Mouse (Mus musculus) hindbrain, embryonic 13.5 days (tissue): ENCODE measurements around the gene Capn1. TPM values are rescaled to one million over a fixed set of nuclear protein-coding genes. Genes with fewer than 3 reads are reported as not detected.
A peak's percentile ranks its signal among the peaks of the same experiment; 100 is the strongest.

Source experiments
- ATAC-seq: fragments of 200-750 bp; cut with Nextera tagmentation; 2 replicates; pipeline ENCODE4 v1.8.0; 2017; ENCODE audit warnings: moderate TSS enrichment; ENCODE audit not compliant: low FRiP score
- H3K27ac ChIP-seq: fragments of 300-500 bp; sonication (generic); 2 replicates; pipeline ENCODE4 v1.5.1; 2015; ENCODE audit warnings: inconsistent platforms, mild to moderate bottlenecking, moderate library complexity
- H3K27me3 ChIP-seq: fragments of 300-500 bp; sonication (generic); 2 replicates; pipeline ENCODE4 v1.6.1; 2015; ENCODE audit warnings: mild to moderate bottlenecking, inconsistent platforms
- H3K36me3 ChIP-seq: fragments of 300-500 bp; sonication (generic); 2 replicates; pipeline ENCODE4 v1.6.1; 2015; ENCODE audit warnings: mild to moderate bottlenecking, inconsistent platforms
- H3K4me1 ChIP-seq: fragments of 300-500 bp; sonication (generic); replicated peaks from 2 replicates; pipeline ENCODE4 v1.6.1; 2015; ENCODE audit warnings: inconsistent platforms
- H3K4me2 ChIP-seq: fragments of 300-500 bp; sonication (generic); 2 replicates; pipeline ENCODE4 v1.6.1; 2015; ENCODE audit warnings: inconsistent platforms, mild to moderate bottlenecking, moderate library complexity
- H3K4me3 ChIP-seq: fragments of 300-500 bp; sonication (generic); 2 replicates; pipeline ENCODE4 v1.5.1; 2015; ENCODE audit warnings: mild to moderate bottlenecking, inconsistent platforms
- H3K9ac ChIP-seq: fragments of 300-500 bp; sonication (generic); 2 replicates; pipeline ENCODE4 v1.6.1; 2015; ENCODE audit warnings: mild to moderate bottlenecking, inconsistent platforms
- H3K9me3 ChIP-seq: fragments of 300-500 bp; sonication (generic); 2 replicates; pipeline ENCODE4 v1.6.1; 2016; ENCODE audit warnings: inconsistent platforms
- WGBS: fragments of 180-500 bp; shearing (Covaris S2); methylation state at CpG from one replicate; pipeline ENCODE4 v1.1.7; 2015; 5-methylcytosine and 5-hydroxymethylcytosine counted together
- polyA plus RNA-seq: library from polyadenylated mRNA; unstranded; fragments of >200 nt; fragmentation: Nextera tagmentation; extraction: Ambion mirVana; gene quantifications from 2 replicates; pipeline ENCODE4 v1.2.1, GENCODE M21; 2015

The Capn1 gene
- polyA plus RNA-seq, 1 experiment from 2014 or later = 3.3 TPM

DNA sequence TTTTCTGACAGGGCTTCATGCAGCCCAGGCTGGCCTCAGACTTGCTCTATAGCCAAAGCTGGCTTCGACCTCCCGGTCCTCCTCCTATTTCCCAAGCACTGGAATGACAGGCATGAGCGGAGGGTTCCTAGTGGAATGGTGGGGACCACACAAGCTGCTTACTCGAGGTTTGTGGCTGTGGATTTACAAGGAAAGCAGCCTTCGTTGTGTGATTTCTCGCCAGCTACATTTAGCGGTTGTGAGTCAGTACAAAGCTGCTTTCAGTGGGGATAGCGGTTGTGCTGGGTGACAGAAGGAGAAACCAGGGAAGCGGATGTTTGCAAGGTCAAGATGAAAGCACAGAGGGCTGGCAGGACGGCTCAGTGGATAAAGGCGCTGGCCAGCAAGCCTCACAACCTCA is 10.2 kb downstream of the Capn1 start:
- no peak for ATAC-seq
- Histone ChIP-seq H3K4me2 (no peak overlapping the region), H3K9me3 (no peaks in the 10 kb centered on the region)

DNA sequence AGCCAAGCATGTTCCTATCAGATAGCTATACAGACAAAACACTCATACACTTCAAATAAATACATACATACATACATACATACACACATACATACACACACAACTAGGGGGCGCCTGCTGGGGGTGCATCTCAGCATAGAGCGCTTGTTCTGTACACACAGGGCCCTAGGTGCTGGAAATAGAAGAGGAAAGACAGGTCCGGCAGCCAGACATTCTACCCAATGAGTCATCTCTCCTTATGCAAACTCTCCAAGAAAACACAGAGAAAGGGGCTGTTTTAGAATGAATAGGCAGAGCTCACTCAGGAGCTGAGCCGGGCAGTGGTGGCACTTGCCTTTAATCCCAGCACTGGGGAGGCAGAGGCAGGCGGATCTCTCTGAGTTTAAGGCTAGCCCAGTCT is 15.7 kb downstream of the Capn1 start:
- no peak overlapping the region for H3K9ac ChIP-seq
- H3K9me3 ChIP-seq = no peaks in the 10 kb centered on the region
- H3K4me2 ChIP-seq = no peak overlapping the region
- H3K36me3 ChIP-seq = no peaks in the 10 kb centered on the region
- no peak overlapping the region for H3K27ac ChIP-seq
- H3K4me1 ChIP-seq = no peaks in the 10 kb centered on the region
- no peak for ATAC-seq
- 82% methylated on average over 5 of the region's 5 CpGs for WGBS
- 0 out of 2 replicates have a peak, but pooled peaks cover 2% of the 10 kb centered on the region for H3K27me3 ChIP-seq
- no peak overlapping the region for H3K4me3 ChIP-seq

More for the DNA sequence above, 10.2 kb downstream of the Capn1 start:
- 0 out of 2 replicates have a peak overlapping the region, but pooled peaks have one; percentile 43 for H3K9ac ChIP-seq
- H3K27ac ChIP-seq = no peak overlapping the region
- H3K4me1 ChIP-seq = no peaks in the 10 kb centered on the region
- no peaks in the 10 kb centered on the region for H3K36me3 ChIP-seq
- no peak overlapping the region for H3K4me3 ChIP-seq
- H3K27me3 ChIP-seq = no peaks in the 10 kb centered on the region
- WGBS = 63% methylated on average over 11 of the region's 11 CpGs

DNA sequence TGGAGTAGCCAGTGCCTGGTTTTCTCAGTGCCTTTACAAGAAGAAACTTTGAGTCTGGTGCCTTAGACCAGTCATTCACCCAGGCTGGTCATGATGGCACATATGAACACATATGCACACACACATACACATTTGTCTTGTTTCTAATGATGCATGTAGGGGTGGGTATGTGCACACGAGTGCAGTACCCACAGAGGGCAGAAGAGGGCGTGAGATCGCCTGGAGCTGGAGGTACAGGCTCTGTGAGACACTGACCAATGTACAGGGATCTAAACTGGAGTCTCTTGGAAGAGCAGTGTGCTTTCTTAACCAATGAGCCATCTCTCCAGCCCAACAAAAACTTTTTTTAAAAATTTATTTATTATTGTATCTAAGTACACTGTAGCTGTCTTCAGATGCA is 17.5 kb downstream of the Capn1 start:
- 86% methylated on average over 3 of the region's 3 CpGs for WGBS
- H3K4me1 ChIP-seq = no peaks in the 10 kb centered on the region
- 0 out of 2 replicates have a peak, but pooled peaks cover 2% of the 10 kb centered on the region for H3K27me3 ChIP-seq
- H3K36me3 ChIP-seq = no peaks in the 10 kb centered on the region
- H3K9ac ChIP-seq = no peak overlapping the region
- no peak overlapping the region for H3K4me3 ChIP-seq
- no peaks in the 10 kb centered on the region for H3K9me3 ChIP-seq
- no peak overlapping the region for H3K27ac ChIP-seq
- ATAC-seq = no peak
- no peak overlapping the region for H3K4me2 ChIP-seq

DNA sequence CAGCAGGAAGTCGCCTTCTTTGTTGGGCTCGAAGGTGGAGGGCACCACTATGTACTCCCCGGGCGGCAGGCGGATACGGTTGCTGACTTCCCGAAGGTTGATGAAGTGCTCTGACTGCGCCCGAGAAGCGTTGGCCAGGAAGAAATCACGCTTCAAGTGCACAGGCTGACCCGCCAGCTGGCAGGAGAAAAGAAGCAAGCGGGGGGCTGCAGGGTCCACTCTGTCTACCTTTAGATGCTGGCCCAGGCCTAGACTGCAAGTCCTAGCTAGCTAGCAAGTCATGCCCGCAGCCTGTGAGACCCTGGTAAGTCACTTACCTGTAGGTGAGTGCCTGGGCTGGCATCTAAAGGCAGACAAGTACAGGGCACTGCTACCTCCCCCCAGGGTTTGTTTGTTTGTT is 21.0 kb downstream of the Capn1 start:
- 0 out of 2 replicates have a peak, but pooled peaks cover 2% of the 10 kb centered on the region for H3K27me3 ChIP-seq
- WGBS = 82% methylated on average over 14 of the region's 14 CpGs
- no peak for ATAC-seq
- H3K4me2 ChIP-seq = no peak overlapping the region
- H3K9ac ChIP-seq = no peak overlapping the region
- no peaks in the 10 kb centered on the region for H3K9me3 ChIP-seq
- no peak overlapping the region for H3K4me3 ChIP-seq
- no peaks in the 10 kb centered on the region for H3K4me1 ChIP-seq
- H3K36me3 ChIP-seq = no peaks in the 10 kb centered on the region
- no peak overlapping the region for H3K27ac ChIP-seq

DNA sequence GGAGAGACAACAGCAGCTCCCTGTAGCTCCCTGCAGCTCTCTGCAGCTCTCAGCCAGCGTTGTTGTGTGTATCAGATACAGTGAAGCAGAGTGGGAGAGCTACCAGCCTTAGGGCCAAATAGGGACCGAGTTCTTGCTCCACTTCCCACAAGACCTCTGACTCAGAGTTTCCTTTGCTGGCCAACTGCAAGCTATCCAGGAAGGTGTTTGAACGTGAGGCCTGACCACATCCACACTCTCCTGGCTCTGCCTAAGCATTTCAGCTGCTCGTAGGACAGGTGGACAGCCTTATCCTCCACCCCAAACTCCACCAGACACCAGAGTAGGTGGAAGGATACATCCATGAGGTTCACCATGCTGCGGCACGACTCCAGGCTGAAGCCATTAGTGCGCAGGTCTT is 23.7 kb downstream of the Capn1 start:
- no peaks in the 10 kb centered on the region for H3K27me3 ChIP-seq
- peaks cover 9% of the 10 kb centered on the region for H3K4me1 ChIP-seq
- no peaks in the 10 kb centered on the region for H3K9me3 ChIP-seq
- no peak overlapping the region for H3K4me3 ChIP-seq
- 85% methylated on average over 7 of the region's 7 CpGs for WGBS
- no peak overlapping the region for H3K27ac ChIP-seq
- no peaks in the 10 kb centered on the region for H3K36me3 ChIP-seq
- H3K9ac ChIP-seq = no peak overlapping the region
- H3K4me2 ChIP-seq = no peak overlapping the region
- no peak for ATAC-seq

DNA sequence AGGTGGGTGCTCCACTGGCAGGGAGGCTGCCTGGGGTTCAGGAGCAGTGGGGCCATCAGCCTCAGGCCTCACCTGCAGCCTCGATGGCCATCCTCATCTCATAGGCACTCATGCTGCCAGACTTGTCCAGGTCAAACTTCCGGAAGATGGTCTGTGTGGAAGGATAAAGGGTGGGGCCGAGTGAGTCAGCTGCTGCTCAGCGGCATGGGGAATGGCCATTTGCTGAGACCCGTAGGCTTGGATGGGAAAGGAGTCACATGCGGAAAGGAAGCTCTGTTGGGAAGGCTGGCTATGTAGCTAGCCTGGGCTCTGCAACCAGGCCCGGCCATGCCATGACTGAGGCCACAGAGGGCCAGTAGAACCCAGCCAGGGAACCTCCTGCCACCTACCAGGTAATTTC is 24.2 kb downstream of the Capn1 start:
- Histone ChIP-seq H3K27me3 (no peaks in the 10 kb centered on the region), H3K9ac (no peak overlapping the region), H3K4me2 (no peak overlapping the region), H3K4me3 (no peak overlapping the region), H3K9me3 (no peaks in the 10 kb centered on the region), H3K4me1 (peaks cover 9% of the 10 kb centered on the region), H3K36me3 (no peaks in the 10 kb centered on the region), H3K27ac (no peak overlapping the region)
- no peak for ATAC-seq
- WGBS = 88% methylated on average over 7 of the region's 7 CpGs

DNA sequence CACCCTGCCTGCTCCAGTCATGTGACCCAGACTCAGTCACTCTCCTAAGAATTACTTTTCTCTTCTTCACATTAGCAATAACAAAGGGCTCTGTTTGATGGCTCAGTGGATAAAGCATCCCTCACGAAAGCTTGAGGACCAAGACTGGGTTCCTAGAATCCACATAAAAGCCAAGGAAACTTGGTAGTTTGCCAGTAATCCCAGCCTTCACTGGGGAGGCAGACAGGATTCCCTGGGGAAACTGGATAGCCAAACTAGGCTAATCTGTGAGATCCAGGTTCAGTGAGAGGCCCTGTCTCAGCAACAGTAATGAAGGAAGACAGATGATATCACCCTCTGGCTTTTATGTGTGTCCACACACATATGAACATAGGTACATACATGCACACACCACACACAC is 24.8 kb downstream of the Capn1 start:
- Histone ChIP-seq H3K9ac (no peak overlapping the region), H3K27me3 (no peaks in the 10 kb centered on the region), H3K9me3 (no peaks in the 10 kb centered on the region), H3K4me3 (no peak overlapping the region), H3K27ac (no peak overlapping the region), H3K4me2 (no peak overlapping the region), H3K4me1 (peaks cover 9% of the 10 kb centered on the region), H3K36me3 (no peaks in the 10 kb centered on the region)
- WGBS = 50% methylated on average over 1 of the region's 1 CpGs
- no peak for ATAC-seq

DNA sequence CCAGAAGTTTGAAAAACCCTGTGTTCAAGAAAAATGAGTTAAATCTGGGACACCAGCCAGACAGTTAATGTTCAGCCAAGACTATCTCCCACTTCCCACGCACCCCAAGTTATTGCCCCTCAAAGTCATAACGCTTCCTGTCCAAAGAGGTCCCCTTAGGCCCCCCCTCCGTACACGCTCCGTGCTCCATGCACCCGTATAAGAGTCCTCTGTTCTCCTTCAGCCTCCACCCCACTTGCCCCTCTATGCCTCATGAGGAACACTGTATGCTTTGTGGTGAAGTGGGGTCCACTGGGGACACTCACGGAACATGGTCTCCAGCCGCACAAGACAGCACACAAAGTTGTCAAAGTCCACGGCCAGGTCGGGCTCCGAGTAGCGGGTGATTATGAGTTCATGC is 25.7 kb downstream of the Capn1 start:
- 96% methylated on average over 12 of the region's 12 CpGs for WGBS
- no peak overlapping the region for H3K27ac ChIP-seq
- no peaks in the 10 kb centered on the region for H3K36me3 ChIP-seq
- H3K9me3 ChIP-seq = no peaks in the 10 kb centered on the region
- H3K4me3 ChIP-seq = no peak overlapping the region
- no peak overlapping the region for H3K4me2 ChIP-seq
- H3K9ac ChIP-seq = no peak overlapping the region
- H3K4me1 ChIP-seq = peaks cover 9% of the 10 kb centered on the region
- ATAC-seq = no peak
- H3K27me3 ChIP-seq = no peaks in the 10 kb centered on the region

DNA sequence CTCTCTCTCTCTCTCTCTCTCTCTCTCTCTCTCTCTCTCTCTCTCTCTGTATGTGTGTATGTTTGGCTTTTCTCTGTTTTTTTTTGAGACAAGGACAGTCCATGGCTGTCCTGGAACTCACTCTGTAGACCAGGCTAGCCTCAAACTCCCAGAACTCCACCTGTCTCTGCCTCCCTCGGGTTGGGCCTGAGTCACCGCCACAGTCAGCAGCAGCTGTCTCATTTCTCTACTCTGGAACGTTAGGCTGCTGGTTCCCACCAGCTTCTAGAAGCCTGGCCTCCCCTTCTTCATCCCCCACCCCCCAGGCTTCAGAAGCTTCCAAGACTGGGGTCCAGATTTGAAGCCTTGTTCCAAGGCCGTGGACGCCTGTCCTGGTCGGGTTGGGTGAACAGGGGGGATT is 26.1 kb downstream of the Capn1 start:
- no peaks in the 10 kb centered on the region for H3K36me3 ChIP-seq
- ATAC-seq = no peak
- H3K4me1 ChIP-seq = peaks cover 9% of the 10 kb centered on the region
- no peaks in the 10 kb centered on the region for H3K9me3 ChIP-seq
- no peaks in the 10 kb centered on the region for H3K27me3 ChIP-seq
- peak overlapping the region; percentile 79; the same call in 1 of the 2 replicates for H3K27ac ChIP-seq
- H3K9ac ChIP-seq = no peak overlapping the region
- peak overlapping the region; percentile 36; the same call in 1 of the 2 replicates for H3K4me2 ChIP-seq
- 74% methylated on average over 6 of the region's 6 CpGs for whole genome bisulfite sequencing
- no peak overlapping the region for H3K4me3 ChIP-seq

DNA sequence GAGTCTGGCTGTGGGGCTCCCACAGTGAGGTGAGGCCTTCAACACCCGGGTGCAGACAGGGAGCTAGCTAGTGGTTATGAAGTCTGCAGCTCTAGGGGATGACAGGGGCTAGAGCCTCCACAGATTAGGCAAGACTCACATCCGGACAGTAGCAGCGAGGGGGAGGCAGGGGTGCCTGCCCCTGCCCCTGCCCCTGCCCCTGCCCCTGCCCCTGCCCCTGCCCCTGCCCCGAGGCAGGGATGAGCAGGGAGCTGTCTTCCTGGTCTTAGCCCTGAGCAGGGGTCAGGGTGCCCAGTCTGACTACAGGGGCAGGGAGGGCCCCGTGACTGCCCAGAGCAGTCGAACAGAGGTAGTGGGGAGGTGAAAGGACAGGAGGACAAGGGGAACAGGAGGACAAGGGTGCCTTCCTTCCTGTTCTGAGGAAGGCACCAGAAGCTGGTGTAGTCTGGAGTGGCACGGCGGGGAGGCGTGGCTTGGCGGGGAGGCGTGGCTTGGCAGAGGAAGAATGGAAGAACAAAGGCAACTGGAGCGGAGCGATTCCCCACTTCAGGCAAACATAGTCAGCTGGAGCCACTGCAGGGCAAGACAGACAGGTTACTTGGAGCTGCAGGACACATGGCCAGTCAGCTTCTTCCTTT is 26.8 kb downstream of the Capn1 start:
- Histone ChIP-seq H3K4me1 (peaks cover 9% of the 10 kb centered on the region), H3K9ac (peak overlapping the region; percentile 55; the same call in 1 of the 2 replicates), H3K36me3 (no peaks in the 10 kb centered on the region), H3K27ac (peak overlapping the region; percentile 79), H3K4me3 (peak overlapping the region; percentile 17), H3K4me2 (peak overlapping the region; percentile 36), H3K9me3 (no peaks in the 10 kb centered on the region), H3K27me3 (no peaks in the 10 kb centered on the region)
- ATAC-seq = peak; percentile 67
- 4% methylated on average over 12 of the region's 13 CpGs for WGBS

DNA sequence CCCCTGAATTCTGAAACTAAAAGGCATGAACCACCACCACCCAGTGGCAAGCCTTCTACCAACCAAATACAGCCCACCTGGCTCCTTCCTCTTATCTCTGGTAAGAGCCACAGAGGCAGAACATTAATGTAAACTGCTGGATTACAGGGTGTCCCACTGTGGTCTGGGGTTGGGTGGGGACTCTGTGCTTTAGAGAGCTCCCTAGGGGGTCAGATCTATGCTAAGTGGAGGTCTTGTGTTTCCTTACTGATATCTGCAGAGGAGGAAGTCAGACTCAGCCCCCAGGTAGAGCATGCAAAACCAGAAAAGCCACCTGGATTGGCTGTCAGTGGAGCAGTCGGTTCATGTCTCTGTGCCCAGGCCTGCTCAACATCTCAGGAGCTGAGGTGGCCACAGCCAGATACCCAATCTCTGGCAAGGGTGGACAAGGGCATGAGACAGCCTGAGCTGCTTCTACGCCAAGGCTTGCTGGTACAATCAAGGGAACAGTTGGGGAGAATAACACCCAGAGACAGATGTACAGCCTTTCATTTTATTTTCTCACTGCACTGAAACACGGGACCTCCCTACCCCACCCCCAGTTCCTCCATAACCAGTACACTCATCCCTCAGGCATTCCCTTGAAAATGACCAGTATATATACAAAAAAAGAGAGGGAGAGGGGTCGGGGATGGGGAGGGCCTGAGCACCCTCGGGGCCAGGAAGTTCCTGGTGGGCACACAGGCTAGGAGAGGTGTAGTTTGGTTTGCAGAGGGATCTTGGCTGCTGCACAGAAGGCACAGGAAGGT is 27.5 kb downstream of the Capn1 start:
- Histone ChIP-seq H3K9me3 (no peaks in the 10 kb centered on the region), H3K27ac (no peak overlapping the region; the same call in 1 of the 2 replicates), H3K4me1 (peaks cover 9% of the 10 kb centered on the region), H3K36me3 (no peaks in the 10 kb centered on the region), H3K27me3 (no peaks in the 10 kb centered on the region), H3K9ac (peak overlapping the region; percentile 55; the same call in 1 of the 2 replicates), H3K4me3 (no peak overlapping the region), H3K4me2 (no peak overlapping the region; the same call in 1 of the 2 replicates)
- ATAC-seq = peak; percentile 41; the same call in 1 of the 2 replicates
- 71% methylated on average over 5 of the region's 5 CpGs for WGBS

DNA sequence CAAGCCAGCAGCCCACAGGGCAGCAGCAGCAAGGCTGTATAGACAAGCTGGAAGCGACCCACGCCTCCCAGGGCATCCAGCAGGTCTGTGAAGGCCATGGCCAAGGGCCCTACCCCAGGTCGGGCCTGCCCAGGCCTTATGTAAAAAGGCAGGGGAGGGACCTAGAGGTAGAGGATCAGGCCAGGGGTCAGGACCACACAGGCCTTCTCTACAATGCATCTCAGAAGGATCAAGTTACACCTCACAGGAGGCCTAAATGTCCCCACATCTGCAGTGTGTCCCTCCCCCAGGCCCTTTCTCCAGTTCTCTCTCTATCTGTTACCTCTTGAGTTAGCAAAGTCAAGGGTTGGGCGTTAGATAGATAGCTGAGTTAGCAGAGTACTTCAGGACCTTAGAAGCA is 29.7 kb downstream of the Capn1 start, which contains the start of gene Slc22a20:
Gene Slc22a20 (minus strand): TSS at position 101 of the 400 bp plus-strand sequence.
- Histone ChIP-seq H3K36me3 (no peaks in the 10 kb centered on the region), H3K27ac (no peak within 1 kb of the TSS), H3K9me3 (no peaks in the 10 kb centered on the region), H3K4me3 (no peak within 1 kb of the TSS), H3K9ac (no peak within 1 kb of the TSS), H3K4me1 (peaks cover 9% of the 10 kb centered on the region), H3K27me3 (no peaks in the 10 kb centered on the region), H3K4me2 (no peak within 1 kb of the TSS)
- 58% methylated on average over 4 of the region's 4 CpGs for WGBS
- no peak for ATAC-seq
